Mouse (Mus musculus): ENCODE data around the gene Hsd17b12. TPM values are rescaled to one million over a fixed set of nuclear protein-coding genes. Genes with fewer than 3 reads are reported as not detected.

The Hsd17b12 gene
- polyA plus RNA-seq, 1 experiment from 2014 or later, result 104 TPM

DNA sequence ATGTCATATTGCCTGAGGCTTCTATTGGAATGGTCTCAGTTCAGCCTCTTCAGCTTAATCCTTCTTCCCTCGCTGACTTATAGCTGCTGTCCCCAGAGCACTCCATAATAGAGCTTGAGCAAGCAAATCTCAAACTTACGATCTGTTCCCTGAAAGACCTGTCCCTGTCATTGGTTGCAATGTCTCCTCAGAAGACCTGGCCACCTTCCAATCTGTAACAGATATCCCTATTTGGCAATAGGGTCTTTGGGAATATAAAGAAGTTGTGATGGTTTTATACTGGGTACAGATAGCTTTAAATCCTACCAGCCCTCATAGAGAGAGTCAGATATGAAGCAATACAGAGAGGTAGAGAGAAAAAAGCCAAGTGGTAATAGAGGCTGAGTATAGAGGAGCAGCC lies 5.4 kb upstream of the Hsd17b12 start:
- H3K4me3 ChIP-seq (ENCODE audit: low read depth, low read length), result no peak overlapping the region
- no peak overlapping the region for H3K4me2 ChIP-seq (ENCODE audit: low read depth, low read length)
- DNase-seq (ENCODE audit: low spot score) (no peak), ATAC-seq (ENCODE audit: low read depth) (no peak)
- 57% methylated on average over 2 of the region's 2 CpGs for WGBS
- H3K4me1 ChIP-seq (ENCODE audit: control insufficient read depth, insufficient read depth, low read length), result no peaks in the 10 kb centered on the region
- H3K36me3 ChIP-seq (ENCODE audit: control insufficient read depth, insufficient read depth, low read length), result no peaks in the 10 kb centered on the region
- H3K27ac ChIP-seq (replicated peaks; ENCODE audit: low read depth, low read length), result no peak overlapping the region
- H3K9me3 ChIP-seq (ENCODE audit: control insufficient read depth, low read length), result no peaks in the 10 kb centered on the region
- H3K9ac ChIP-seq (ENCODE audit: low read depth, low read length), result no peak overlapping the region
- no peaks in the 10 kb centered on the region for H3K27me3 ChIP-seq (replicated peaks; ENCODE audit: control insufficient read depth, insufficient read depth, low read length)

DNA sequence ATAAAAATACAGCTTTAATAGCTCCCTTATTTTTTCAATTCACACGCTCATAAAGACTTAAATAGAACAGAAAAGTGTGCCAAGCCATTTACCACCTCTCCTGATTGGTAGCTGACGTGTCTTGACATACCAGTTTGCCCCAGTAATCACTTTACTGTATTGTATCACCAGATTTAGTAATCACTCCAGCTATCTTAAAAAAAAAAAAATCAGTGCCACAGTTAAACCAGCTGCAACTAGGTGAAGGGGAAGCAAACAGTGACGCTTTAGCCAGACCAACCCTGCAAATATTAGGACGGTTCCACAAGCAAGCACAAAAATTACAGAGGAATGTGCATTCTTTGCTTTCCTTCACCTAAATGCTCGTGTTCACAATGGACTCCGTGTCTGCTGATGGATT lies 4.4 kb upstream of the Hsd17b12 start:
- ATAC-seq (ENCODE audit: low read depth), result no peak
- no peak overlapping the region for H3K4me2 ChIP-seq (ENCODE audit: low read depth, low read length)
- no peak overlapping the region for H3K4me3 ChIP-seq (ENCODE audit: low read depth, low read length)
- no peak overlapping the region for H3K9ac ChIP-seq (ENCODE audit: low read depth, low read length)
- no peak for DNase-seq (ENCODE audit: low spot score)
- no peaks in the 10 kb centered on the region for H3K9me3 ChIP-seq (ENCODE audit: control insufficient read depth, low read length)
- 63% methylated on average over 6 of the region's 6 CpGs for WGBS
- no peaks in the 10 kb centered on the region for H3K4me1 ChIP-seq (ENCODE audit: control insufficient read depth, insufficient read depth, low read length)
- H3K27me3 ChIP-seq (replicated peaks; ENCODE audit: control insufficient read depth, insufficient read depth, low read length), result no peaks in the 10 kb centered on the region
- no peak overlapping the region for H3K27ac ChIP-seq (replicated peaks; ENCODE audit: low read depth, low read length)
- no peaks in the 10 kb centered on the region for H3K36me3 ChIP-seq (ENCODE audit: control insufficient read depth, insufficient read depth, low read length)

DNA sequence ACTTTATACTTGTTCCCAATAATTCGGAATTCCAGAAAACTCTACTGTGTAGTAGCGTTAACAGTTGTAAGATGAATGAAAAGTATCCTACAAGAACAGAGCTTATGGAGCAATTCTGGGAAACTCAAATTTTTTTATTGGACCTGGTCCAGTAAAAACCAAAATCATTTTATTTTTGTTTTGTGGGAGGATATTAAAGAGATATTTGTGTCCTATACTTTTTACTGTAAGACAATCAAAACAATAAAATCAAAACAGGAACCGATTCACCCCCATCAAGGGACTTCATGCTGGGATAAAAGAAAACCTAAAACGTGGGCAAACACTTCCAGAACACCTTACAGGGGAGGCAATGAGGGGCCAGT lies 738 bp upstream of the Hsd17b12 start:
- ATAC-seq (ENCODE audit: low read depth) (no peak), DNase-seq (ENCODE audit: low spot score) (no peak)
- H3K4me1 ChIP-seq (ENCODE audit: control insufficient read depth, insufficient read depth, low read length), result peaks cover 5% of the 10 kb centered on the region; the same call in 1 of the 2 replicates
- H3K36me3 ChIP-seq (ENCODE audit: control insufficient read depth, insufficient read depth, low read length), result no peaks in the 10 kb centered on the region
- no peaks in the 10 kb centered on the region for H3K27me3 ChIP-seq (replicated peaks; ENCODE audit: control insufficient read depth, insufficient read depth, low read length)
- H3K9ac ChIP-seq (ENCODE audit: low read depth, low read length), result peak overlapping the region; percentile 55
- peak overlapping the region; percentile 63 for H3K4me2 ChIP-seq (ENCODE audit: low read depth, low read length)
- H3K27ac ChIP-seq (replicated peaks; ENCODE audit: low read depth, low read length), result peak overlapping the region; percentile 84
- 21% methylated on average over 4 of the region's 4 CpGs for WGBS
- H3K9me3 ChIP-seq (ENCODE audit: control insufficient read depth, low read length), result no peaks in the 10 kb centered on the region
- peak overlapping the region; percentile 49 for H3K4me3 ChIP-seq (ENCODE audit: low read depth, low read length)

DNA sequence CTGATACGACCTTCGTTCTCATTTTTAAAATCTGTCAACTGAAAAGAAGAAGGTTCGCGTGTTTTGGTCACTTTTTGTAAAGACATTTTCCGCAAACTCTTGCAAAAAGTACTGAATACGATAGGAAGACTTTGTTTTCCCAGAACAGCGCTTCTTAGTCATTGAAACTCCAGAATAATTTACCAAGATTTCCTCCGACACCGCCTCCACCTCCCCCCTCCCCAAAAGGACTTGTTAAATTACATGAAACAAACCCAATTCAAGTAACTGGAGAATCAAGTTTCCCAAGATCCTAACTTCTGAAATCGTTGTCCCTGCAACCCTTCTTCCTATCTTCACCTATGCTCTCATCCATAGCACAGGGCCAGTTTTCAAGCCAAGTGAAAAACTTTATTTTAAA lies 713 bp downstream of the Hsd17b12 start:
- Histone ChIP-seq H3K27ac (replicated peaks; ENCODE audit: low read depth, low read length) (peak overlapping the region; percentile 94), H3K4me3 (ENCODE audit: low read depth, low read length) (peak overlapping the region; percentile 94), H3K36me3 (ENCODE audit: control insufficient read depth, insufficient read depth, low read length) (no peaks in the 10 kb centered on the region), H3K27me3 (replicated peaks; ENCODE audit: control insufficient read depth, insufficient read depth, low read length) (no peaks in the 10 kb centered on the region), H3K4me1 (ENCODE audit: control insufficient read depth, insufficient read depth, low read length) (peaks cover 5% of the 10 kb centered on the region; the same call in 1 of the 2 replicates), H3K9me3 (ENCODE audit: control insufficient read depth, low read length) (no peaks in the 10 kb centered on the region), H3K9ac (ENCODE audit: low read depth, low read length) (peak overlapping the region; percentile 96), H3K4me2 (ENCODE audit: low read depth, low read length) (peak overlapping the region; percentile 63)
- no peak for ATAC-seq (ENCODE audit: low read depth)
- DNase-seq (ENCODE audit: low spot score), result peak; percentile 8
- WGBS, result 1% methylated on average over 10 of the region's 10 CpGs

DNA sequence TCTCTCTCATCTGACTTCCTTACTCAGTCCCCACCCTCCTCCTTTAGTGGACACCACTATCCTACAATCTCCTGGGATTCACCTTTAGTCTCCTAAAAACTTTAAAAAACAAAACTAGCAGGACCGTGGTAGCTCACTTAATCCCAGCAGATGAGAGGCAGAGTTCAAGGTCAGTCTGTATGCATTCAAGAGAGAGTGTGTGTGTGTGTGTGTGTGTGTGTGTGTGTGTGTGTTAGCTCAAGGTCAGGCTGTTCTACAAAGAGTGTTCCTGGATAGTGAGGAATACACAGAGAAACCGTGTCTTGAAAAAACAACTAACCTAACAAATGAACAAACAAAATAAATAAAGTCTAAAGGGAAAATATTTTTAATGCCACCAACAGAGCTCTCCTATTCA lies 12.6 kb downstream of the Hsd17b12 start:
- Histone ChIP-seq H3K27ac (replicated peaks; ENCODE audit: low read depth, low read length) (no peak overlapping the region), H3K27me3 (replicated peaks; ENCODE audit: control insufficient read depth, insufficient read depth, low read length) (no peaks in the 10 kb centered on the region), H3K9me3 (ENCODE audit: control insufficient read depth, low read length) (no peaks in the 10 kb centered on the region), H3K9ac (ENCODE audit: low read depth, low read length) (no peak overlapping the region), H3K4me2 (ENCODE audit: low read depth, low read length) (no peak overlapping the region), H3K4me3 (ENCODE audit: low read depth, low read length) (no peak overlapping the region), H3K36me3 (ENCODE audit: control insufficient read depth, insufficient read depth, low read length) (no peaks in the 10 kb centered on the region), H3K4me1 (ENCODE audit: control insufficient read depth, insufficient read depth, low read length) (no peaks in the 10 kb centered on the region)
- ATAC-seq (ENCODE audit: low read depth) (no peak), DNase-seq (ENCODE audit: low spot score) (no peak)
- WGBS, result 74% methylated on average over 2 of the region's 2 CpGs

DNA sequence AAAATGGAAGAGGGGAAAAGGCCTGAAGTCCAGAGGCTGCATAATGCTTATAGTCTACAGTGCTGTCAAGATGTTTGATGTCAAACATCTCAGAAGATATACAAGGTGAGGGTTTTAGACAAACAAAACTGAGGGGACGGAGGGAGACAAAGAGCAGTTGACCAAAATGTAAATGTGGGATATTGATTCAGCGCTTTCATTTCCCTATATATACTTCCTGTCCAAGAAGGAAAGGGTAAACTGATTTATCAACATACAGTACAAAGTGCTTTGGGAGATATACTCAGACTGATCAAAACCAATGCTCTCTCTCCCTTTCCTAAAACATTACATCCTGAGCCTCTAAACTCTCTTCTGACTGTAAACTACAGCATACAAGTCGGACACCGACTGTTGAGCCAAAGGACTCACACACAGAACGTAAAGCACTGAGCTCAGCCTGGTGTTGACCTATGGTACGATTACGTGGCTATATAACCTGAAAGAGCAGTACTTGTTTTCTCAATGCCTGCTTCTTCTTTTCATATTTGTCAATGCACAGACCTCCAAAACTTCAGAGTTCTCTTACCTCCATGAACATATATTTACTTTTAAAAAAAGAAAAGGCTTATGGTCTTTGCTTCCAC lies 13.1 kb downstream of the Hsd17b12 start:
- no peaks in the 10 kb centered on the region for H3K27me3 ChIP-seq (replicated peaks; ENCODE audit: control insufficient read depth, insufficient read depth, low read length)
- WGBS, result 93% methylated on average over 7 of the region's 7 CpGs
- no peak for DNase-seq (ENCODE audit: low spot score)

DNA sequence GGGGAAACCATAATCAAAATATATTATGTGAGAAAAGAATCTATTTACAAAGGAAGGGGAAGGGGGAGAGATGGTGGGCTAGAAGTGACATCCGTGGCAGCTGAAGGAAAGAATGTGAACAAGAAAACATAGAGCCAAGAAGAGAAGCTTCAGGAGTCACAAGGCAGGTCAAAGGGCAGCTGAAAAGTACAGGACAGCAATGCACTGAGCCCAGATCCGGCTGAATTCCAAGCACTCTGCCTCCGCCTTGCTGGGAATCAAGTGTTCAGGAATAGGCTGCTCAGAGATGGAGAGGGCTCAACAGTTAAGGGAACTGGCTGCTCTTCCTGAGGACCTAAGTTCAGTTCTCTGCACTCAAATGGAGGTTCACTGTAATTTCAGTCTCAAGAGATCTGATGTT lies 16.5 kb downstream of the Hsd17b12 start:
- H3K27me3 ChIP-seq (replicated peaks; ENCODE audit: control insufficient read depth, insufficient read depth, low read length), result no peaks in the 10 kb centered on the region
- no peaks in the 10 kb centered on the region for H3K4me1 ChIP-seq (ENCODE audit: control insufficient read depth, insufficient read depth, low read length)
- WGBS, result 55% methylated on average over 3 of the region's 3 CpGs
- no peaks in the 10 kb centered on the region for H3K9me3 ChIP-seq (ENCODE audit: control insufficient read depth, low read length)
- DNase-seq (ENCODE audit: low spot score) (no peak), ATAC-seq (ENCODE audit: low read depth) (no peak)
- H3K4me2 ChIP-seq (ENCODE audit: low read depth, low read length), result no peak overlapping the region
- H3K36me3 ChIP-seq (ENCODE audit: control insufficient read depth, insufficient read depth, low read length), result no peaks in the 10 kb centered on the region
- no peak overlapping the region for H3K27ac ChIP-seq (replicated peaks; ENCODE audit: low read depth, low read length)
- no peak overlapping the region for H3K4me3 ChIP-seq (ENCODE audit: low read depth, low read length)
- no peak overlapping the region for H3K9ac ChIP-seq (ENCODE audit: low read depth, low read length)

More for the DNA sequence above, 13.1 kb downstream of the Hsd17b12 start:
- Histone ChIP-seq H3K27ac (replicated peaks; ENCODE audit: low read depth, low read length) (no peak overlapping the region), H3K4me3 (ENCODE audit: low read depth, low read length) (no peak overlapping the region), H3K4me1 (ENCODE audit: control insufficient read depth, insufficient read depth, low read length) (no peaks in the 10 kb centered on the region), H3K4me2 (ENCODE audit: low read depth, low read length) (no peak overlapping the region), H3K36me3 (ENCODE audit: control insufficient read depth, insufficient read depth, low read length) (no peaks in the 10 kb centered on the region), H3K9ac (ENCODE audit: low read depth, low read length) (no peak overlapping the region), H3K9me3 (ENCODE audit: control insufficient read depth, low read length) (no peaks in the 10 kb centered on the region)
- no peak for ATAC-seq (ENCODE audit: low read depth)

DNA sequence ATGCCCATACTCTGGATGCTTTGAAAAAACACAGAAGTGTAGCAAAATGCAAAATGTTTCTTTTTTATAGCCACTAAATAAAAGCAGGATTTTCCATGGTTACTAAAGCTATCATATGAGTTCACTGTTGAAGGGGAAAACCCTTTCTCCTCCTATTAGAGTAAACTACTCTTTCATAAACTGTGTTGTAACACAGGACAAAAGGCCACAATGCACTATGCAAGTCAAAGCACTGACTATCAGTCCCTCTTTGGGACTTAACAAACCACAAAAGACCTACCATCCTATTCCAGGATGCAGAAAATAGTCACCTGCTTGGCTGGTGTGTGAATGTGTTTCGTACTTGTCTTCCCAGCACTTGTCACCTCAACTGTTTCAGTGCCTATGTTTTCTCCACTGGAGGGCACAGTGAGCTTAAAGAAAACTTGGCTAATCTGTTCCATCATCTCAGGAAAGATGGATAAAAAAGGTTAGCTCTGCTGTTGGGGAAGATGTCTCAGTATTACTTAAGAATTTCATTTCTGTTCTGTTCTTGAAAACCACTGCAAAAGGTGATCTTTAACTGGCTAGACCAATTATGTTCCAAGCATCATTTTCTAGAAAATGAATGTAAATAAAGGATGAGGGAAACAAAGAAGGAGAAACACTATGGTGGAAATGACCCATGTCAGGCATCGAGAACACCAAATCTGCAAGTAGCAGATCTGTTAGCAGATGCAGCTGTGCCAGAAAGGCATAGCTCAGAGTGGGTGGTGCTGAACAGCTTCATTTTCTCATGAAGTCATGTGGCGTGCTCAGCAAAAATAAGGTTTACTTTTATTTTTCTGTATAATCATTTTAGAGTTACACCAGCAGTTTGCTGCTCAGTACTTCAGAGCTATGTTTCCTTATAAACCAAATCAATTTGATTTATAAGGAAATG lies 19.0 kb downstream of the Hsd17b12 start:
- WGBS, result 82% methylated on average over 3 of the region's 3 CpGs
- DNase-seq (ENCODE audit: low spot score) (no peak), ATAC-seq (ENCODE audit: low read depth) (no peak)
- H3K9ac ChIP-seq (ENCODE audit: low read depth, low read length), result no peak overlapping the region
- no peak overlapping the region for H3K4me2 ChIP-seq (ENCODE audit: low read depth, low read length)
- H3K4me3 ChIP-seq (ENCODE audit: low read depth, low read length), result no peak overlapping the region
- H3K27ac ChIP-seq (replicated peaks; ENCODE audit: low read depth, low read length), result no peak overlapping the region
- no peaks in the 10 kb centered on the region for H3K27me3 ChIP-seq (replicated peaks; ENCODE audit: control insufficient read depth, insufficient read depth, low read length)
- no peaks in the 10 kb centered on the region for H3K36me3 ChIP-seq (ENCODE audit: control insufficient read depth, insufficient read depth, low read length)
- no peaks in the 10 kb centered on the region for H3K9me3 ChIP-seq (ENCODE audit: control insufficient read depth, low read length)
- H3K4me1 ChIP-seq (ENCODE audit: control insufficient read depth, insufficient read depth, low read length), result no peaks in the 10 kb centered on the region
